Mouse (Mus musculus) cerebellum, adult 11 months (tissue): ENCODE results near the gene Krt33b.
A peak's percentile ranks its signal among the peaks of the same experiment; 100 is the strongest.

Source experiments
- DNase-seq: peaks from one replicate; pipeline ENCODE4 v3.0.0; 2022

Krt33b gene

GRCm38 (mm10) chr11:100029768-100030167 lies at the start of gene Krt33b:
TSS of gene Krt33b (minus strand) at chr11:100029868.
- DNase-seq = no peak

GRCm38 (mm10) chr11:100073873-100074272 lies 44.2 kb upstream of the Krt33b start:
- DNase-seq = no peak

- no peak for DNase-seq
These were observed 37.8 kb upstream of the Krt33b start for GRCm38 (mm10) chr11:100067293-100068036.

GRCm38 (mm10) chr11:100066236-100067010 lies 36.8 kb upstream of the Krt33b start:
- peak; percentile 7 for DNase-seq

GRCm38 (mm10) chr11:100058875-100059274 lies 29.2 kb upstream of the Krt33b start:
- no peak for DNase-seq

- no peak for DNase-seq
These were observed 26.3 kb upstream of the Krt33b start for GRCm38 (mm10) chr11:100055686-100056655.

GRCm38 (mm10) chr11:100050451-100050850 lies 20.8 kb upstream of the Krt33b start, which contains the start of gene Krt31:
TSS of gene Krt31 (minus strand) at chr11:100050551.
- no peak for DNase-seq

GRCm38 (mm10) chr11:100047193-100047592 lies 17.5 kb upstream of the Krt33b start:
- no peak for DNase-seq

GRCm38 (mm10) chr11:100046303-100046866 lies 16.7 kb upstream of the Krt33b start:
- DNase-seq = no peak

GRCm38 (mm10) chr11:100041454-100041853 lies 11.8 kb upstream of the Krt33b start, which contains the start of gene Krt34:
TSS of gene Krt34 (minus strand) at chr11:100041554.
- no peak for DNase-seq

- no peak for DNase-seq
These were observed 8.2 kb downstream of the Krt33b start for GRCm38 (mm10) chr11:100021438-100021837.

- DNase-seq = no peak
These were observed 10.2 kb downstream of the Krt33b start for GRCm38 (mm10) chr11:100019466-100019865.

- no peak for DNase-seq
These were observed 13.6 kb downstream of the Krt33b start, which contains the start of gene Krt33a for GRCm38 (mm10) chr11:100016112-100016511. TSS of gene Krt33a (minus strand) at chr11:100016212.

GRCm38 (mm10) chr11:100013691-100014171 lies 15.9 kb downstream of the Krt33b start:
- DNase-seq = no peak

GRCm38 (mm10) chr11:100010682-100011081 lies 19.0 kb downstream of the Krt33b start:
- DNase-seq = no peak

- DNase-seq = no peak
These were observed 21.3 kb downstream of the Krt33b start for GRCm38 (mm10) chr11:100008336-100008735.

- DNase-seq = no peak
These were observed 23.0 kb downstream of the Krt33b start for GRCm38 (mm10) chr11:100006624-100007023.

- no peak for DNase-seq
These were observed 23.8 kb downstream of the Krt33b start for GRCm38 (mm10) chr11:100005905-100006304.

GRCm38 (mm10) chr11:100004846-100005245 lies 24.8 kb downstream of the Krt33b start:
- peak; percentile 46 for DNase-seq

GRCm38 (mm10) chr11:99999091-99999490 lies 30.6 kb downstream of the Krt33b start:
- DNase-seq = no peak

- no peak for DNase-seq
These were observed 35.3 kb downstream of the Krt33b start for GRCm38 (mm10) chr11:99994384-99994661.

- no peak for DNase-seq
These were observed 35.9 kb downstream of the Krt33b start, which contains the start of gene Krtap17-1 for GRCm38 (mm10) chr11:99993620-99994383. TSS of gene Krtap17-1 (minus strand) at chr11:99993994.
